Comparison of ENCODE assay signal across 12 mouse cellular contexts in genomic region chr1:19217391-19217790, GRCm38 (mm10). TPM values are rescaled to one million over a fixed set of nuclear protein-coding genes. Genes with fewer than 3 reads are reported as not detected.
DNase-seq lines count a peak whose midpoint lies in the region; ATAC-seq and TF ChIP-seq lines count a peak whose summit lies in the region.
"Had no signal": no experiment of that assay in that cellular context is flagged by ENCODE, and none has a peak within 500 bp of the region (broad histone marks: within the 10 kb centered on the region; RNA-seq: fewer than 3 reads in every experiment).

No protein-coding gene starts in this region.

- DNase-seq in embryo, embryonic 10.5 days (ENCODE audit: low spot score), result peak; percentile 22
- no peak for DNase-seq in embryo, embryonic 10 days (ENCODE audit: low spot score)
- DNase-seq in limb, embryonic 10.5 days (ENCODE audit: low spot score), result peak; percentile 45
- DNase-seq in neural tube, embryonic 11.5 days (ENCODE audit: low spot score), result no peak
- DNase-seq in heart, adult 18-20 months, result no peak
- DNase-seq in cerebellum, adult 2 months, result no peak
- no peak for DNase-seq in lung, postnatal 10 days
- DNase-seq: left cerebral cortex, postnatal 4 days; right cerebral cortex, adult 18-20 months had no signal

- peak overlapping the region; percentile 53 for H3K4me3 ChIP-seq in embryonic facial prominence, embryonic 13.5 days
- H3K4me3 ChIP-seq in limb, embryonic 10.5 days, result no peak overlapping the region
- H3K4me3 ChIP-seq in neural tube, embryonic 11.5 days (ENCODE audit: low read depth, low read length), result no peak overlapping the region
- no peak overlapping the region for H3K4me3 ChIP-seq in cerebellum, adult 2 months (replicated peaks; ENCODE audit: insufficient read depth, low read depth, low read length)
- H3K4me3 ChIP-seq: layer of hippocampus, adult 2 months had no signal

- no peak for TF ChIP-seq CTCF in cerebellum, adult 2 months (IDR thresholded peaks at IDR 0.05; ENCODE audit: borderline replicate concordance, insufficient read depth, low read depth, low read length)

- no peaks in the 10 kb centered on the region for H3K9me3 ChIP-seq in embryonic facial prominence, embryonic 13.5 days
- no peaks in the 10 kb centered on the region for H3K9me3 ChIP-seq in limb, embryonic 10.5 days (replicated peaks)
- H3K9me3 ChIP-seq in neural tube, embryonic 11.5 days (ENCODE audit: control insufficient read depth, low read length), result no peaks in the 10 kb centered on the region

- WGBS in embryonic facial prominence, embryonic 13.5 days, result 9% methylated on average over 16 of the region's 16 CpGs
- WGBS in limb, embryonic 10.5 days, result 6% methylated on average over 16 of the region's 16 CpGs
- 0% methylated on average over 16 of the region's 16 CpGs for WGBS in neural tube, embryonic 11.5 days
- 1% methylated on average over 16 of the region's 16 CpGs for WGBS in cerebellum, adult 2 months

- H3K36me3 ChIP-seq in embryonic facial prominence, embryonic 13.5 days, result no peaks in the 10 kb centered on the region
- H3K36me3 ChIP-seq in limb, embryonic 10.5 days, result no peaks in the 10 kb centered on the region
- no peaks in the 10 kb centered on the region for H3K36me3 ChIP-seq in neural tube, embryonic 11.5 days (ENCODE audit: control insufficient read depth, insufficient read depth, low read length)

- H3K27me3 ChIP-seq in embryonic facial prominence, embryonic 13.5 days, result peaks cover 87% of the 10 kb centered on the region
- peaks cover 99% of the 10 kb centered on the region for H3K27me3 ChIP-seq in limb, embryonic 10.5 days (ENCODE audit: low read depth, poor library complexity, severe bottlenecking)
- H3K27me3 ChIP-seq in neural tube, embryonic 11.5 days (ENCODE audit: control insufficient read depth, insufficient read depth, low read length), result peaks cover 94% of the 10 kb centered on the region
- peaks cover 3% of the 10 kb centered on the region; the same call in 1 of the 2 replicates for H3K27me3 ChIP-seq in cerebellum, adult 2 months (ENCODE audit: control insufficient read depth, insufficient read depth, low read length)

- no peak for ATAC-seq in embryonic facial prominence, embryonic 13.5 days (ENCODE audit: insufficient number of reproducible peaks, insufficient read depth, low FRiP score, low TSS enrichment, low read depth)
- ATAC-seq in neural tube, embryonic 11.5 days (ENCODE audit: insufficient read depth, low FRiP score, low TSS enrichment), result no peak

- no peak for TF ChIP-seq POLR2A in cerebellum, adult 2 months (IDR thresholded peaks at IDR 0.05; ENCODE audit: borderline replicate concordance, insufficient read depth, low read length)

- H3K9ac ChIP-seq in embryonic facial prominence, embryonic 13.5 days, result peak overlapping the region; percentile 87
- no peak overlapping the region for H3K9ac ChIP-seq in neural tube, embryonic 11.5 days (ENCODE audit: low read length)

- H3K4me2 ChIP-seq in embryonic facial prominence, embryonic 13.5 days, result peak overlapping the region; percentile 57
- H3K4me2 ChIP-seq in neural tube, embryonic 11.5 days (ENCODE audit: low read depth), result peak overlapping the region; percentile 0; the same call in 1 of the 2 replicates

- peak overlapping the region; percentile 72; the same call in 1 of the 2 replicates for H3K27ac ChIP-seq in embryonic facial prominence, embryonic 13.5 days
- no peak overlapping the region for H3K27ac ChIP-seq in limb, embryonic 10.5 days
- H3K27ac ChIP-seq in neural tube, embryonic 11.5 days (ENCODE audit: low read depth, low read length), result no peak overlapping the region
- H3K27ac ChIP-seq in cerebellum, adult 2 months (ENCODE audit: insufficient read depth, low read length), result no peak overlapping the region
- H3K27ac ChIP-seq: layer of hippocampus, adult 2 months had no signal

- H3K4me1 ChIP-seq in embryonic facial prominence, embryonic 13.5 days, result no peaks in the 10 kb centered on the region
- H3K4me1 ChIP-seq in limb, embryonic 10.5 days, result peaks cover 24% of the 10 kb centered on the region
- no peaks in the 10 kb centered on the region for H3K4me1 ChIP-seq in neural tube, embryonic 11.5 days (ENCODE audit: control insufficient read depth, insufficient read depth, low read length)
- no peaks in the 10 kb centered on the region for H3K4me1 ChIP-seq in cerebellum, adult 2 months (ENCODE audit: control insufficient read depth, insufficient read depth, low read length)

RNA-seq across cellular contexts. Expression of gene Tfap2b, which starts 8.7 kb away (rescaled TPM):
- 93.6 and 106 TPM in 2 replicates for polyA plus RNA-seq in embryonic facial prominence, embryonic 13.5 days (2015; fragmentation: Nextera tagmentation; extraction: Ambion mirVana)
- polyA plus RNA-seq in limb, embryonic 10.5 days (2016; fragmentation: Nextera tagmentation; extraction: Ambion mirVana), result 6.7 and 19.7 TPM in 2 replicates
- 43.5 and 48.6 TPM in 2 replicates for polyA plus RNA-seq in neural tube, embryonic 11.5 days (2014; fragmentation: Nextera tagmentation; extraction: Ambion mirVana)
- total RNA-seq in heart, adult 18-20 months (2021), result not detected
- 17.9 and 24.4 TPM in 2 replicates for polyA plus RNA-seq in cerebellum, adult 2 months (2012; rRNA removed)
- total RNA-seq: hematopoietic stem cell, adult 5-6 weeks had no signal

Comparison
In these comparisons a context has a peak if more than half of its experiments do, and no peak if none do; other contexts are left out.
1. DNase-seq: peak in embryo, embryonic 10.5 days (single experiment) and limb, embryonic 10.5 days (single experiment); none in embryo, embryonic 10 days (single experiment), neural tube, embryonic 11.5 days (single experiment), heart, adult 18-20 months (0 of 2), cerebellum, adult 2 months (0 of 2) and lung, postnatal 10 days (single experiment).